30 mouse cellular contexts compared by ENCODE assay signal in the genomic region with DNA sequence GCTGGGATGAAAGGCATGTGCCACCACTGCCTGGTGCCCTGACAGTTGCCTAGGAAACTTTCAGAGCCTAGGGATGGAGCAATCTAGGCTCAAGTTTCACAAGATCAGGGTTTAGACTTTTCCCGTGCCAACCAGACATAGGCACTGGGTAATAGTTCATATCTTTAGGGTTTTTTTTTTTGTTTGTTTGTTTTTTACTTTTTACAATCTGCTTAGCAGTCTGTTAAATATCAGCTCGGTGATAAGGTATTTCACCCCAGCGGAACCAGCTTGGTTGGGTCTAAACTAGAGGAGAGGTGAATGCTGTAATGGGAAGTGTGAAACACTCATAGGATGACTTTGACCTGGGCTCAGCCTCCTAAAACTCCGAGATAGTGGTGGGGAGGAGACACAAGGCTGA. TPM values are rescaled to one million over a fixed set of nuclear protein-coding genes. Genes with fewer than 3 reads are reported as not detected.
DNase-seq lines count a peak whose midpoint lies in the region; ATAC-seq and TF ChIP-seq lines count a peak whose summit lies in the region.
"Had no signal": no experiment of that assay in that cellular context is flagged by ENCODE, and none has a peak within 500 bp of the region (broad histone marks: within the 10 kb centered on the region; RNA-seq: fewer than 3 reads in every experiment).

No protein-coding gene starts in this region.

- H3K4me2 ChIP-seq in heart, embryonic 12.5 days: no peak overlapping the region
- H3K4me2 ChIP-seq in liver, postnatal 0 days (ENCODE audit: low read depth, low read length): no peak overlapping the region
- H3K4me2 ChIP-seq: embryonic facial prominence, embryonic 13.5 days; forebrain, embryonic 12.5 days; forebrain, embryonic 15.5 days; heart, embryonic 11.5 days; heart, embryonic 15.5 days; hindbrain, embryonic 13.5 days had no signal

- no peaks in the 10 kb centered on the region for H3K27me3 ChIP-seq in heart, embryonic 12.5 days (replicated peaks)
- H3K27me3 ChIP-seq in liver, postnatal 0 days (ENCODE audit: insufficient read depth, low read length): no peaks in the 10 kb centered on the region
- no peaks in the 10 kb centered on the region for H3K27me3 ChIP-seq in small intestine, adult 2 months (ENCODE audit: control insufficient read depth, insufficient read depth, low read length)
- no peaks in the 10 kb centered on the region for H3K27me3 ChIP-seq in cerebellum, adult 2 months (ENCODE audit: control insufficient read depth, insufficient read depth, low read length)
- H3K27me3 ChIP-seq: embryonic facial prominence, embryonic 13.5 days; forebrain, embryonic 12.5 days; forebrain, embryonic 15.5 days; heart, embryonic 15.5 days; hindbrain, embryonic 13.5 days had no signal

- no peak for TF ChIP-seq POLR2A in small intestine, adult 2 months (IDR thresholded peaks at IDR 0.05; ENCODE audit: low read depth, low read length)
- no peak for TF ChIP-seq POLR2A in cerebellum, adult 2 months (IDR thresholded peaks at IDR 0.05; ENCODE audit: borderline replicate concordance, insufficient read depth, low read length)

- peak; percentile 59 for DNase-seq in heart, adult 11 months
- no peak for DNase-seq in liver, postnatal 0 days
- DNase-seq in liver (no peak), adipocyte (ENCODE audit: low spot score) (peak; percentile 84)
- DNase-seq in kidney, postnatal 4 days: no peak
- DNase-seq in cerebellum, adult 2 months: no peak
- DNase-seq: adrenal gland, postnatal 10 days; adrenal gland, postnatal 36 days; cerebellum, adult 11 months; cerebellum, adult 8-10 months; cerebellum, postnatal 10 days; cerebellum, postnatal 36 days; embryo, embryonic 11 days; gastrocnemius, postnatal 10 days; gastrocnemius, postnatal 36 days; heart, postnatal 10 days; heart, postnatal 36 days had no signal

- ATAC-seq in heart, embryonic 12.5 days (ENCODE audit: insufficient number of reproducible peaks, low FRiP score): no peak
- ATAC-seq in liver, postnatal 0 days: peak; percentile 87
- ATAC-seq: activated CD4-positive, CD25-positive, alpha-beta regulatory T cell, adult 4 months; forebrain, embryonic 15.5 days; hindbrain, embryonic 16.5 days had no signal

- no peaks in the 10 kb centered on the region for H3K9me3 ChIP-seq in heart, embryonic 12.5 days (replicated peaks)
- no peaks in the 10 kb centered on the region for H3K9me3 ChIP-seq in liver, postnatal 0 days (ENCODE audit: low read length)
- H3K9me3 ChIP-seq: embryonic facial prominence, embryonic 10.5 days; embryonic facial prominence, embryonic 13.5 days; forebrain, embryonic 12.5 days; forebrain, embryonic 15.5 days; heart, embryonic 15.5 days; hindbrain, embryonic 10.5 days; hindbrain, embryonic 13.5 days had no signal

- no peaks in the 10 kb centered on the region for H3K4me1 ChIP-seq in heart, embryonic 12.5 days (replicated peaks)
- H3K4me1 ChIP-seq in liver, postnatal 0 days (ENCODE audit: insufficient read depth): no peaks in the 10 kb centered on the region
- H3K4me1 ChIP-seq in small intestine, adult 2 months (ENCODE audit: control insufficient read depth, insufficient read depth, insufficient read length, low read length): peaks cover 22% of the 10 kb centered on the region
- no peaks in the 10 kb centered on the region for H3K4me1 ChIP-seq in cerebellum, adult 2 months (ENCODE audit: control insufficient read depth, insufficient read depth, low read length)
- H3K4me1 ChIP-seq: embryonic facial prominence, embryonic 10.5 days; embryonic facial prominence, embryonic 13.5 days; forebrain, embryonic 12.5 days; forebrain, embryonic 15.5 days; heart, embryonic 15.5 days; hindbrain, embryonic 10.5 days; hindbrain, embryonic 13.5 days had no signal

- no peak overlapping the region for H3K27ac ChIP-seq in heart, embryonic 12.5 days (ENCODE audit: poor library complexity, severe bottlenecking)
- H3K27ac ChIP-seq in liver, postnatal 0 days (ENCODE audit: low read depth): no peak overlapping the region
- peak overlapping the region; percentile 62 for H3K27ac ChIP-seq in small intestine, adult 2 months (ENCODE audit: insufficient read depth, low read depth, low read length)
- no peak overlapping the region for H3K27ac ChIP-seq in cerebellum, adult 2 months (ENCODE audit: insufficient read depth, low read length)
- H3K27ac ChIP-seq: embryonic facial prominence, embryonic 10.5 days; embryonic facial prominence, embryonic 13.5 days; forebrain, embryonic 12.5 days; forebrain, embryonic 15.5 days; heart, embryonic 15.5 days; hindbrain, embryonic 10.5 days; hindbrain, embryonic 13.5 days had no signal

- no peaks in the 10 kb centered on the region for H3K36me3 ChIP-seq in heart, embryonic 12.5 days
- H3K36me3 ChIP-seq in liver, postnatal 0 days (replicated peaks; ENCODE audit: insufficient read depth, low read length): no peaks in the 10 kb centered on the region
- H3K36me3 ChIP-seq in small intestine, adult 2 months (ENCODE audit: control insufficient read depth, insufficient read depth, low read length): no peaks in the 10 kb centered on the region
- H3K36me3 ChIP-seq: embryonic facial prominence, embryonic 10.5 days; embryonic facial prominence, embryonic 13.5 days; forebrain, embryonic 12.5 days; forebrain, embryonic 15.5 days; heart, embryonic 15.5 days; hindbrain, embryonic 10.5 days; hindbrain, embryonic 13.5 days had no signal

- no peak overlapping the region for H3K9ac ChIP-seq in heart, embryonic 12.5 days
- no peak overlapping the region for H3K9ac ChIP-seq in liver, postnatal 0 days (replicated peaks)
- H3K9ac ChIP-seq: embryonic facial prominence, embryonic 13.5 days; forebrain, embryonic 12.5 days; forebrain, embryonic 15.5 days; heart, embryonic 15.5 days; hindbrain, embryonic 13.5 days had no signal

- TF ChIP-seq CTCF in liver, postnatal 0 days (IDR thresholded peaks at IDR 0.05; ENCODE audit: low read depth): no peak
- no peak for TF ChIP-seq CTCF in small intestine, adult 2 months (IDR thresholded peaks at IDR 0.05; ENCODE audit: extremely low read depth, insufficient read length, insufficient replicate concordance, low read depth, low read length)
- TF ChIP-seq CTCF in cerebellum, adult 2 months (IDR thresholded peaks at IDR 0.05; ENCODE audit: borderline replicate concordance, insufficient read depth, low read depth, low read length): no peak

- peak; percentile 66 for TF ChIP-seq EP300 in liver, postnatal 0 days (IDR thresholded peaks at IDR 0.05; ENCODE audit: low read depth)

- H3K4me3 ChIP-seq in heart, embryonic 12.5 days: no peak overlapping the region
- no peak overlapping the region for H3K4me3 ChIP-seq in liver, postnatal 0 days (ENCODE audit: low read depth, low read length)
- H3K4me3 ChIP-seq in small intestine, adult 2 months (ENCODE audit: low read depth, low read length): no peak overlapping the region
- no peak overlapping the region for H3K4me3 ChIP-seq in cerebellum, adult 2 months (replicated peaks; ENCODE audit: insufficient read depth, low read depth, low read length)
- H3K4me3 ChIP-seq: embryonic facial prominence, embryonic 10.5 days; embryonic facial prominence, embryonic 13.5 days; erythroblast, embryonic 14.5 days; forebrain, embryonic 12.5 days; forebrain, embryonic 15.5 days; heart, embryonic 15.5 days; hindbrain, embryonic 10.5 days; hindbrain, embryonic 13.5 days had no signal

- 60% methylated on average over 4 of the region's 4 CpGs for WGBS in heart, embryonic 12.5 days
- 63% methylated on average over 4 of the region's 4 CpGs for WGBS in liver, postnatal 0 days (ENCODE audit: insufficient replicate concordance)
- 21% methylated on average over 4 of the region's 4 CpGs for WGBS in small intestine, adult 2 months
- 89% methylated on average over 4 of the region's 4 CpGs for WGBS in cerebellum, adult 2 months

RNA-seq across cellular contexts. Expression of a gene that starts 19.6 kb away (rescaled TPM):
- polyA plus RNA-seq in heart, embryonic 12.5 days (2016; fragmentation: Nextera tagmentation; extraction: Ambion mirVana): 8.9 and 9.6 TPM in 2 replicates
- 6.8 and 7.2 TPM in 2 replicates for polyA plus RNA-seq in liver, postnatal 0 days (2015; fragmentation: Nextera tagmentation; extraction: Ambion mirVana)
- polyA plus RNA-seq in small intestine, adult 2 months (2012; rRNA removed): 22.1 and 44.2 TPM in 2 replicates
- polyA plus RNA-seq in cerebellum, adult 2 months (2012; rRNA removed): 15.7 and 16.5 TPM in 2 replicates
- polyA plus RNA-seq: erythroblast, embryonic 14.5 days had no signal

RNA-seq across cellular contexts. Expression of a gene that starts 52.0 kb away (rescaled TPM):
- 0.19 and 0.27 TPM in 2 replicates for polyA plus RNA-seq in heart, embryonic 12.5 days (2016; fragmentation: Nextera tagmentation; extraction: Ambion mirVana)
- 1.1 and 1.5 TPM in 2 replicates for polyA plus RNA-seq in liver, postnatal 0 days (2015; fragmentation: Nextera tagmentation; extraction: Ambion mirVana)
- polyA plus RNA-seq in small intestine, adult 2 months (2012; rRNA removed): 5.8 and 12.4 TPM in 2 replicates
- 1.2 and 1.8 TPM in 2 replicates for polyA plus RNA-seq in cerebellum, adult 2 months (2012; rRNA removed)
- polyA plus RNA-seq: embryonic facial prominence, embryonic 10.5 days; embryonic facial prominence, embryonic 13.5 days; erythroblast, embryonic 14.5 days; forebrain, embryonic 12.5 days; forebrain, embryonic 15.5 days; heart, embryonic 11.5 days had no signal

Comparison
In these comparisons a context has a peak if more than half of its experiments do, and no peak if none do; other contexts are left out.
1. DNase-seq: peak in heart, adult 11 months (single experiment) and adipocyte (single experiment); none in liver, postnatal 0 days (single experiment), liver (single experiment), kidney, postnatal 4 days (0 of 2) and cerebellum, adult 2 months (0 of 2).